Mouse (Mus musculus): ENCODE measurements at regions not wholly inside any gene's neighbourhood (a gene's known extent, or its start where the extent isn't known, plus 50 kb on each side); places are given as distances from the start of the nearest gene placed in this dataset.

- H3K36me3 ChIP-seq (replicated peaks): no peaks in the 10 kb centered on the region
- no peaks in the 10 kb centered on the region for H3K9me3 ChIP-seq (replicated peaks)
- no peak for ATAC-seq (ENCODE audit: extremely low read depth, insufficient number of reproducible peaks, low FRiP score, poor library complexity, severe bottlenecking)
- no peak overlapping the region for H3K4me3 ChIP-seq (ENCODE audit: low read depth, low read length)
- no peak for DNase-seq (ENCODE audit: low spot score)
- no peaks in the 10 kb centered on the region for H3K4me1 ChIP-seq (ENCODE audit: insufficient read depth, low read depth, low read length)
- no peaks in the 10 kb centered on the region for H3K27me3 ChIP-seq (ENCODE audit: insufficient read depth, low read length)
- TF ChIP-seq GATA1 (IDR thresholded peaks at IDR 0.05; ENCODE audit: borderline replicate concordance, low read length): no peak
- TF ChIP-seq CTCF (IDR thresholded peaks at IDR 0.05; ENCODE audit: low read depth, low read length): no peak
- TF ChIP-seq TAL1 (conservative IDR thresholded peaks at IDR 0.05; ENCODE audit: low read depth, low read length): no peak
- no peak for TF ChIP-seq GATA2 (IDR thresholded peaks at IDR 0.05; ENCODE audit: borderline replicate concordance, low read depth, low read length)
- TF ChIP-seq POLR2AphosphoS5 (IDR thresholded peaks at IDR 0.05; ENCODE audit: insufficient replicate concordance, low read depth, low read length): no peak
Observed at GRCm38 (mm10) chr13:25666022-25666421, 395.7 kb upstream of the Nrsn1 start.

DNA sequence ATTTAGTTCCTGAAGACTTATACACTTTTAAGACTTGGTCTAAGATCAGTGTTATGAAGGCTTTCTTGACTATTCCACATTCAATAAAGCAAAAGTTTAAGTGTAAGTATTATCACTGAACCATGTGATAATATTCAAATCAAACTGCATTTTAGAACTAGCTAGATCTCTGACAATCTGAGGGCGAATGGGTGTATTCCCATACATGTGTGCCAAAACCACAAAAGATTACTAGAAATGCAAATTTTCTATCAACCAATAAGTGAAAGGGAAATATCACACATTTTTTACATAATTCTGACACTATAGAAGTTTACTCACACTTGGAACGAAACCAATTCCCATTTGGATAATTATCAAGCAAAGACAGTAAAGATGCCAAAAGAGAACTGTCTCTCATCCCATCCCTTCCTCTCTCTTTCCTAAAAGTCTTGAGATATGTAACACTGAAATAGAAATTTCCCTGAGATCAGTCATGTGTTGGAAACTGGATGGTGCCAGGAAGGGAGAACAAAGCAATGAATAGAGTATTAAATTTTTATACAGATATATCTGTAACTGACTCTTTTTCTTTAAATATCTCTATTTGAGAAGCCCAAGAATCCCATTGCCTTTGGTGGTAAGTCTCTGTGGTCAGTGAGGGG is 394.8 kb upstream of the Nrsn1 start:
- TF ChIP-seq POLR2AphosphoS5 (IDR thresholded peaks at IDR 0.05; ENCODE audit: insufficient replicate concordance, low read depth, low read length) (no peak), GATA2 (IDR thresholded peaks at IDR 0.05; ENCODE audit: borderline replicate concordance, low read depth, low read length) (no peak), GATA1 (IDR thresholded peaks at IDR 0.05; ENCODE audit: borderline replicate concordance, low read length) (no peak), CTCF (IDR thresholded peaks at IDR 0.05; ENCODE audit: low read depth, low read length) (no peak), TAL1 (conservative IDR thresholded peaks at IDR 0.05; ENCODE audit: low read depth, low read length) (no peak)
- DNase-seq (ENCODE audit: low spot score): no peak

DNA sequence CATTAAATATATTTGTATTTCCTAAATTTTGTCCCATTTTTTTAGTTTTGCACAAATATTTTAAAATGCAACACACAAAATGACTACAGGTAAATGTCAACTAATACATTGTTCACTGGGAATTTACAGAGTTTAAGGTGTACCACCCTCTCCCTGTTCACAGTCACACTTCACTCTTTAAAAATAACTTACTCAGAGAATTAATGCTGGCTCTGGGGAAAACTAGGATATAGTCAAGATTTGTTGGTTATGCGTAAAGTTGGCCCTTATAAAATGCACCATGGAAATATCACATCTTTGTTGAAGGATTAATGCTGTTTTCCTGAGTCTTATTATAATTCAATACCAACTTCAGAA is 378.1 kb upstream of the Nrsn1 start:
- no peaks in the 10 kb centered on the region for H3K9me3 ChIP-seq (replicated peaks)
- ATAC-seq (ENCODE audit: extremely low read depth, insufficient number of reproducible peaks, low FRiP score, poor library complexity, severe bottlenecking) (no peak), DNase-seq (ENCODE audit: low spot score) (no peak)
- no peak for TF ChIP-seq TAL1 (conservative IDR thresholded peaks at IDR 0.05; ENCODE audit: low read depth, low read length)
- no peak for TF ChIP-seq CTCF (IDR thresholded peaks at IDR 0.05; ENCODE audit: low read depth, low read length)
- no peak for TF ChIP-seq GATA2 (IDR thresholded peaks at IDR 0.05; ENCODE audit: borderline replicate concordance, low read depth, low read length)
- no peak for TF ChIP-seq GATA1 (IDR thresholded peaks at IDR 0.05; ENCODE audit: borderline replicate concordance, low read length)
- no peak for TF ChIP-seq POLR2AphosphoS5 (IDR thresholded peaks at IDR 0.05; ENCODE audit: insufficient replicate concordance, low read depth, low read length)
- H3K4me1 ChIP-seq (ENCODE audit: insufficient read depth, low read depth, low read length): no peaks in the 10 kb centered on the region
- H3K27me3 ChIP-seq (ENCODE audit: insufficient read depth, low read length): no peaks in the 10 kb centered on the region
- no peaks in the 10 kb centered on the region for H3K36me3 ChIP-seq (replicated peaks)
- H3K4me3 ChIP-seq (ENCODE audit: low read depth, low read length): no peak overlapping the region

More for the DNA sequence above, 394.8 kb upstream of the Nrsn1 start:
- H3K9me3 ChIP-seq (replicated peaks): no peaks in the 10 kb centered on the region
- no peaks in the 10 kb centered on the region for H3K36me3 ChIP-seq (replicated peaks)
- H3K4me3 ChIP-seq (ENCODE audit: low read depth, low read length): no peak overlapping the region
- H3K27me3 ChIP-seq (ENCODE audit: insufficient read depth, low read length): no peaks in the 10 kb centered on the region
- no peaks in the 10 kb centered on the region for H3K4me1 ChIP-seq (ENCODE audit: insufficient read depth, low read depth, low read length)
- no peak for ATAC-seq (ENCODE audit: extremely low read depth, insufficient number of reproducible peaks, low FRiP score, poor library complexity, severe bottlenecking)

GRCm38 (mm10) chr13:25647711-25648429 is 377.6 kb upstream of the Nrsn1 start:
- no peak for TF ChIP-seq TAL1 (conservative IDR thresholded peaks at IDR 0.05; ENCODE audit: low read depth, low read length)
- no peak for TF ChIP-seq CTCF (IDR thresholded peaks at IDR 0.05; ENCODE audit: low read depth, low read length)
- no peak for TF ChIP-seq GATA1 (IDR thresholded peaks at IDR 0.05; ENCODE audit: borderline replicate concordance, low read length)
- no peak for TF ChIP-seq GATA2 (IDR thresholded peaks at IDR 0.05; ENCODE audit: borderline replicate concordance, low read depth, low read length)
- no peaks in the 10 kb centered on the region for H3K27me3 ChIP-seq (ENCODE audit: insufficient read depth, low read length)
- H3K9me3 ChIP-seq (replicated peaks): no peaks in the 10 kb centered on the region
- ATAC-seq (ENCODE audit: extremely low read depth, insufficient number of reproducible peaks, low FRiP score, poor library complexity, severe bottlenecking) (no peak), DNase-seq (ENCODE audit: low spot score) (no peak)
- H3K4me3 ChIP-seq (ENCODE audit: low read depth, low read length): no peak overlapping the region
- no peaks in the 10 kb centered on the region for H3K36me3 ChIP-seq (replicated peaks)
- H3K4me1 ChIP-seq (ENCODE audit: insufficient read depth, low read depth, low read length): no peaks in the 10 kb centered on the region

GRCm38 (mm10) chr13:25639522-25640291 is 369.4 kb upstream of the Nrsn1 start:
- no peak for DNase-seq (ENCODE audit: low spot score)
- Histone ChIP-seq H3K9me3 (replicated peaks) (no peaks in the 10 kb centered on the region), H3K27me3 (ENCODE audit: insufficient read depth, low read length) (no peaks in the 10 kb centered on the region), H3K4me1 (ENCODE audit: insufficient read depth, low read depth, low read length) (no peaks in the 10 kb centered on the region), H3K36me3 (replicated peaks) (no peaks in the 10 kb centered on the region), H3K4me3 (ENCODE audit: low read depth, low read length) (no peak overlapping the region)
- TF ChIP-seq POLR2AphosphoS5 (IDR thresholded peaks at IDR 0.05; ENCODE audit: insufficient replicate concordance, low read depth, low read length): no peak
- TF ChIP-seq TAL1 (conservative IDR thresholded peaks at IDR 0.05; ENCODE audit: low read depth, low read length): no peak
- TF ChIP-seq GATA2 (IDR thresholded peaks at IDR 0.05; ENCODE audit: borderline replicate concordance, low read depth, low read length): no peak
- no peak for TF ChIP-seq GATA1 (IDR thresholded peaks at IDR 0.05; ENCODE audit: borderline replicate concordance, low read length)
- no peak for TF ChIP-seq CTCF (IDR thresholded peaks at IDR 0.05; ENCODE audit: low read depth, low read length)
- ATAC-seq (ENCODE audit: extremely low read depth, insufficient number of reproducible peaks, low FRiP score, poor library complexity, severe bottlenecking): no peak

- no peak overlapping the region for H3K4me3 ChIP-seq (ENCODE audit: low read depth, low read length)
- no peak for TF ChIP-seq TAL1 (conservative IDR thresholded peaks at IDR 0.05; ENCODE audit: low read depth, low read length)
- no peak for TF ChIP-seq GATA1 (IDR thresholded peaks at IDR 0.05; ENCODE audit: borderline replicate concordance, low read length)
- TF ChIP-seq GATA2 (IDR thresholded peaks at IDR 0.05; ENCODE audit: borderline replicate concordance, low read depth, low read length): no peak
- no peak for TF ChIP-seq POLR2AphosphoS5 (IDR thresholded peaks at IDR 0.05; ENCODE audit: insufficient replicate concordance, low read depth, low read length)
- no peak for TF ChIP-seq CTCF (IDR thresholded peaks at IDR 0.05; ENCODE audit: low read depth, low read length)
- H3K36me3 ChIP-seq (replicated peaks): no peaks in the 10 kb centered on the region
- H3K9me3 ChIP-seq (replicated peaks): no peaks in the 10 kb centered on the region
- H3K27me3 ChIP-seq (ENCODE audit: insufficient read depth, low read length): no peaks in the 10 kb centered on the region
- DNase-seq (ENCODE audit: low spot score) (no peak), ATAC-seq (ENCODE audit: extremely low read depth, insufficient number of reproducible peaks, low FRiP score, poor library complexity, severe bottlenecking) (no peak)
- no peaks in the 10 kb centered on the region for H3K4me1 ChIP-seq (ENCODE audit: insufficient read depth, low read depth, low read length)
Observed at GRCm38 (mm10) chr13:25629466-25629865, 359.2 kb upstream of the Nrsn1 start.

Data from G1E (cell line).